Mouse (Mus musculus) ZHBTc4 (cell line): ENCODE results near the gene Rnf182.
A peak's percentile ranks its signal among the peaks of the same experiment; 100 is the strongest.

ENCODE experiments used
- DNase-seq: peaks from one replicate; pipeline ENCODE4 v3.0.0-alpha.2; 2011; ENCODE audit warnings: low read depth, low spot score

The Rnf182 gene

GRCm38 (mm10) chr13:43612040-43612439 is 3.5 kb upstream of the Rnf182 start:
- DNase-seq: no peak

GRCm38 (mm10) chr13:43614667-43615066 is 843 bp upstream of the Rnf182 start:
- DNase-seq: peak; percentile 86

- peak; percentile 61 for DNase-seq
Observed at GRCm38 (mm10) chr13:43615194-43615576, 325 bp upstream of the Rnf182 start.

- no peak for DNase-seq
Observed at GRCm38 (mm10) chr13:43616551-43616950, 1.0 kb downstream of the Rnf182 start.

GRCm38 (mm10) chr13:43619550-43620175 is 4.2 kb downstream of the Rnf182 start:
- peak; percentile 79 for DNase-seq

- DNase-seq: no peak
Observed at GRCm38 (mm10) chr13:43627922-43628321, 12.4 kb downstream of the Rnf182 start.

GRCm38 (mm10) chr13:43629785-43630184 is 14.3 kb downstream of the Rnf182 start:
- no peak for DNase-seq

- DNase-seq: no peak
Observed at GRCm38 (mm10) chr13:43631266-43631665, 15.8 kb downstream of the Rnf182 start.

GRCm38 (mm10) chr13:43633024-43633423 is 17.5 kb downstream of the Rnf182 start:
- no peak for DNase-seq

GRCm38 (mm10) chr13:43637720-43638119 is 22.2 kb downstream of the Rnf182 start:
- no peak for DNase-seq

GRCm38 (mm10) chr13:43644991-43645390 is 29.5 kb downstream of the Rnf182 start:
- no peak for DNase-seq

GRCm38 (mm10) chr13:43648556-43648955 is 33.0 kb downstream of the Rnf182 start:
- no peak for DNase-seq

GRCm38 (mm10) chr13:43651277-43651676 is 35.8 kb downstream of the Rnf182 start:
- DNase-seq: no peak

- DNase-seq: peak; percentile 13
Observed at GRCm38 (mm10) chr13:43654091-43654490, 38.6 kb downstream of the Rnf182 start.

- DNase-seq: no peak
Observed at GRCm38 (mm10) chr13:43663225-43663624, 47.7 kb downstream of the Rnf182 start.

GRCm38 (mm10) chr13:43666130-43666529 is 50.6 kb downstream of the Rnf182 start:
- DNase-seq: no peak

GRCm38 (mm10) chr13:43666920-43667319 is 51.4 kb downstream of the Rnf182 start:
- DNase-seq: no peak

GRCm38 (mm10) chr13:43677159-43677882 is 61.8 kb downstream of the Rnf182 start:
- DNase-seq: no peak

- no peak for DNase-seq
Observed at GRCm38 (mm10) chr13:43677883-43678244, 62.4 kb downstream of the Rnf182 start.

GRCm38 (mm10) chr13:43684499-43684994 is 69.0 kb downstream of the Rnf182 start:
- DNase-seq: no peak

- DNase-seq: no peak
Observed at GRCm38 (mm10) chr13:43688065-43688464, 72.6 kb downstream of the Rnf182 start.

GRCm38 (mm10) chr13:43691755-43692154 is 76.2 kb downstream of the Rnf182 start:
- DNase-seq: peak; percentile 23

GRCm38 (mm10) chr13:43695521-43695920 is 80.0 kb downstream of the Rnf182 start:
- no peak for DNase-seq
